Mouse (Mus musculus) bone marrow, adult 2 months (tissue): ENCODE measurements around the gene Acadvl. TPM values are rescaled to one million over a fixed set of nuclear protein-coding genes. Genes with fewer than 3 reads are reported as not detected.
A peak's percentile ranks its signal among the peaks of the same experiment; 100 is the strongest.

ENCODE experiments used
- H3K27ac ChIP-seq: fragments of 200-500 bp; 2 replicates; pipeline ENCODE4 v1.5.1; 2012; ENCODE audit warnings: low read depth, mild to moderate bottlenecking, control low read depth, inconsistent platforms, low read length; ENCODE audit not compliant: control insufficient read depth, poor library complexity, insufficient read depth
- H3K4me1 ChIP-seq: fragments of 200-500 bp; 2 replicates; pipeline ENCODE4 v1.6.1; 2011; ENCODE audit warnings: low read length; ENCODE audit not compliant: control insufficient read depth, insufficient read depth
- H3K4me3 ChIP-seq: fragments of 200-500 bp; replicated peaks from 2 replicates; pipeline ENCODE3; 2011; ENCODE audit warnings: mild to moderate bottlenecking, low read depth, low read length, control low read depth; ENCODE audit not compliant: control insufficient read depth
- CTCF ChIP-seq: fragments of 200-500 bp; IDR thresholded peaks from 2 replicates; pipeline ENCODE4 v1.5.1; 2011; ENCODE audit warnings: low read length, control low read depth; ENCODE audit not compliant: control insufficient read depth, insufficient read depth
- POLR2A ChIP-seq: fragments of 200-500 bp; IDR thresholded peaks from 2 replicates; pipeline ENCODE4 v1.6.1; 2011; ENCODE audit warnings: low read depth, mild to moderate bottlenecking, control low read depth, low read length, borderline replicate concordance; ENCODE audit not compliant: control insufficient read depth
- WGBS: fragments of 180-500 bp; shearing (Covaris S2); methylation state at CpG from one replicate; pipeline ENCODE4 v1.1.7; 2018; 5-methylcytosine and 5-hydroxymethylcytosine counted together
- polyA plus RNA-seq: library from polyadenylated mRNA; stranded (reverse); fragments of >200 nt; gene quantifications from 2 replicates; pipeline ENCODE4 v1.2.4, GENCODE M21; 2011; ENCODE audit warnings: low replicate concordance; ENCODE audit not compliant: missing spikeins, insufficient read depth, insufficient read length

Gene Acadvl
- polyA plus RNA-seq, 1 experiment, result 28.9 TPM

GRCm38 (mm10) chr11:70030651-70031320 is 15.6 kb upstream of the Acadvl start:
- H3K4me3 ChIP-seq, result no peak overlapping the region
- 88% methylated on average over 28 of the region's 28 CpGs for WGBS
- TF ChIP-seq POLR2A, result no peak
- no peak for TF ChIP-seq CTCF

GRCm38 (mm10) chr11:70029829-70030550 is 14.8 kb upstream of the Acadvl start:
- 53% methylated on average over 11 of the region's 11 CpGs for WGBS
- Histone ChIP-seq H3K4me1 (no peaks in the 10 kb centered on the region; the same call in 1 of the 2 replicates), H3K4me3 (no peak overlapping the region), H3K27ac (peak overlapping the region; percentile 24; the same call in 1 of the 2 replicates)
- TF ChIP-seq POLR2A (no peak), CTCF (no peak)

More at GRCm38 (mm10) chr11:70030651-70031320, 15.6 kb upstream of the Acadvl start:
- Histone ChIP-seq H3K4me1 (no peaks in the 10 kb centered on the region; the same call in 1 of the 2 replicates), H3K27ac (no peak overlapping the region)

GRCm38 (mm10) chr11:70029130-70029801 is 14.1 kb upstream of the Acadvl start:
- WGBS, result 12% methylated on average over 20 of the region's 20 CpGs
- Histone ChIP-seq H3K4me3 (no peak overlapping the region), H3K27ac (no peak overlapping the region), H3K4me1 (no peaks in the 10 kb centered on the region; the same call in 1 of the 2 replicates)
- TF ChIP-seq POLR2A (no peak), CTCF (no peak)

- Histone ChIP-seq H3K4me1 (no peaks in the 10 kb centered on the region; the same call in 1 of the 2 replicates), H3K4me3 (no peak overlapping the region), H3K27ac (no peak overlapping the region)
- WGBS, result 50% methylated on average over 12 of the region's 12 CpGs
- TF ChIP-seq POLR2A (no peak), CTCF (no peak)
Observed at GRCm38 (mm10) chr11:70028401-70029129, 13.4 kb upstream of the Acadvl start.

- Histone ChIP-seq H3K4me1 (no peaks in the 10 kb centered on the region; the same call in 1 of the 2 replicates), H3K27ac (no peak overlapping the region), H3K4me3 (no peak overlapping the region)
- TF ChIP-seq CTCF (no peak), POLR2A (no peak)
- 74% methylated on average over 9 of the region's 9 CpGs for WGBS
Observed at GRCm38 (mm10) chr11:70027397-70027796, 12.2 kb upstream of the Acadvl start.

- H3K4me1 ChIP-seq, result no peaks in the 10 kb centered on the region; the same call in 1 of the 2 replicates
- H3K4me3 ChIP-seq, result no peak overlapping the region
- no peak overlapping the region for H3K27ac ChIP-seq
- TF ChIP-seq CTCF, result no peak
- TF ChIP-seq POLR2A, result no peak
- WGBS, result 73% methylated on average over 19 of the region's 19 CpGs
Observed at GRCm38 (mm10) chr11:70026689-70027088, 11.5 kb upstream of the Acadvl start.

GRCm38 (mm10) chr11:70024151-70024514 is 8.9 kb upstream of the Acadvl start:
- TF ChIP-seq CTCF (no peak), POLR2A (no peak)
- Histone ChIP-seq H3K27ac (no peak overlapping the region), H3K4me3 (no peak overlapping the region), H3K4me1 (no peaks in the 10 kb centered on the region; the same call in 1 of the 2 replicates)
- WGBS, result 71% methylated on average over 6 of the region's 6 CpGs
